Mouse (Mus musculus): ENCODE results near the gene Hsd17b10.

GRCm38 (mm10) chrX:152017186-152017585 lies 15.5 kb downstream of the Hsd17b10 start:
- TF ChIP-seq MYOD1 (IDR thresholded peaks at IDR 0.05; ENCODE audit: control insufficient read depth, insufficient read length, low read depth) (no peak), CTCF (IDR thresholded peaks at IDR 0.05; ENCODE audit: control insufficient read depth, insufficient read depth, insufficient read length) (no peak), MAX (IDR thresholded peaks at IDR 0.05) (no peak), USF1 (IDR thresholded peaks at IDR 0.05; ENCODE audit: low read depth) (no peak), CEBPB (IDR thresholded peaks at IDR 0.05; ENCODE audit: low read depth) (no peak), FOSL1 (IDR thresholded peaks at IDR 0.05; ENCODE audit: insufficient read depth, low read length, poor library complexity, severe bottlenecking) (no peak), MYOG (IDR thresholded peaks at IDR 0.05; ENCODE audit: control insufficient read depth, extremely low read depth, insufficient read length) (no peak)
